Mouse (Mus musculus) subcutaneous adipose tissue, adult 2 months (tissue): ENCODE data around the gene Cntn6. TPM values are rescaled to one million over a fixed set of nuclear protein-coding genes. Genes with fewer than 3 reads are reported as not detected.

ENCODE experiments used
- polyA plus RNA-seq: library from polyadenylated mRNA; depleted of rRNA; stranded (reverse); fragments of >200 nt; gene quantifications from 2 replicates; pipeline ENCODE4 v1.2.3, GENCODE M21; 2012; ENCODE audit warnings: low replicate concordance; rRNA removed

Cntn6 gene
- 0.03 TPM in 1 of 2 replicates, not detected in the other for polyA plus RNA-seq

DNA sequence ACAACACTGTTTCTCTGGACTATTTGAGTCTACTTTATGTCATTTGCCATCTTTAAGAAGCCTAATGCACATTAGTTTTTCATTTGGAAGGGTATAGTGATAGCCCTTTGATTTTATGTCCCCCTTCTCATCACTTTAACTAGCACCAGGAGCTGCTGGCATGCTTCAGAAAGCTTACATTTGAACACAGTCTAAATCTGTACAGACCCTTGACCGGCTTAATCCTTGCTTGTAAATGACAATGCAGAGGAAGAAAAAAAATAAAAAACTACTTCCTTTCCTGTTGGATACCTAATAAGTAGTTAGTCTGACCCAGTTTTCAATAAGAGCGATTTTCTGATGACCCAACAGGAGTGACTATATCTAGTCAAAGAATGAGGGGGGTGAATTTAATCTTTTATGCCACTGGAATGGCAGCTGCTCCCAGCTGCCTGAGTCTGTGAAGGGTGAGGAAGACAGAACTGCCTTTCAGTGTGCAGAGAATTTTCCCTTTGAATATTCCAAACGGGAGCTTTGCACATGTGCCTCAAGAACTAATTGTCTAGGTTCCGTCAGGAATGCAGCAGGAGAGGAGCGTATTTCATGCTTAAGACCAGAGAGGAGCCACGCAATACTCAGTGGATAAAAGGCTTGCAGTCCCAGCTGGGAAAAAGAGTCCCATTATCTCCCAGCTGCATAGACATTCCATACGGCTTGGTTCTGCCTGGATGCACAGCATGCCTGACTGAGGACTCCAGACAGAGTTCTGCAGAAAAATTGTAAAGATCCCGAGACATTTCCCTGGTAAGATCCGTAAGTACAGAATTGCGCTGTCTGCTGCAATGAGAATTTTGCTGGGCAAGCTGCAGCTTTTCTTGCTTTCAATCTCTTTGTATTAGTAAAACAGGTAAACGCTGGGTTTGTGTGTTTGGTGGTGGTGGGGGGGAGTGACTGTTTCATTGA, at the start of gene Cntn6:
Gene Cntn6 (plus strand): TSS at position 301 of the 942 bp plus-strand sequence.

